Mouse (Mus musculus) gonadal fat pad, adult 2 months (tissue): ENCODE data around the gene Fopnl. TPM values are rescaled to one million over a fixed set of nuclear protein-coding genes. Genes with fewer than 3 reads are reported as not detected.

ENCODE experiments used
- DNase-seq: peaks from one replicate; pipeline ENCODE4 v3.0.0-alpha.2; 2012; ENCODE audit warnings: low read depth
- polyA plus RNA-seq: library from polyadenylated mRNA; depleted of rRNA; stranded (reverse); fragments of >200 nt; gene quantifications from 2 replicates; pipeline ENCODE4 v1.2.3, GENCODE M21; 2012; rRNA removed

Fopnl gene
- polyA plus RNA-seq = 56.3 and 73.7 TPM in 2 replicates

GRCm38 (mm10) chr16:14316884-14317876, at the start of gene Fopnl:
Gene Fopnl, minus strand, starts transcription at chr16:14317405.
- DNase-seq = peak; percentile 64

GRCm38 (mm10) chr16:14366017-14366416, 48.8 kb upstream of the Fopnl start:
- DNase-seq = no peak

GRCm38 (mm10) chr16:14365457-14365856, 48.3 kb upstream of the Fopnl start:
- no peak for DNase-seq

GRCm38 (mm10) chr16:14364066-14364465, 46.9 kb upstream of the Fopnl start:
- no peak for DNase-seq

GRCm38 (mm10) chr16:14363496-14363895, 46.3 kb upstream of the Fopnl start:
- DNase-seq = no peak

GRCm38 (mm10) chr16:14362099-14362820, 45.1 kb upstream of the Fopnl start:
- no peak for DNase-seq

- no peak for DNase-seq
Measured at GRCm38 (mm10) chr16:14361362-14362098, 44.3 kb upstream of the Fopnl start, which contains the start of gene Abcc1. Gene Abcc1, plus strand, starts transcription at chr16:14361558.

- DNase-seq = no peak
Measured at GRCm38 (mm10) chr16:14360931-14361330, 43.7 kb upstream of the Fopnl start.

- no peak for DNase-seq
Measured at GRCm38 (mm10) chr16:14358531-14358930, 41.3 kb upstream of the Fopnl start.

- DNase-seq = no peak
Measured at GRCm38 (mm10) chr16:14357859-14358258, 40.7 kb upstream of the Fopnl start.

- DNase-seq = no peak
Measured at GRCm38 (mm10) chr16:14352663-14353062, 35.5 kb upstream of the Fopnl start.

GRCm38 (mm10) chr16:14352234-14352633, 35.0 kb upstream of the Fopnl start:
- no peak for DNase-seq

GRCm38 (mm10) chr16:14351571-14351970, 34.4 kb upstream of the Fopnl start:
- no peak for DNase-seq

- no peak for DNase-seq
Measured at GRCm38 (mm10) chr16:14344967-14345366, 27.8 kb upstream of the Fopnl start.

- DNase-seq = no peak
Measured at GRCm38 (mm10) chr16:14328156-14328555, 11.0 kb upstream of the Fopnl start.

- DNase-seq = no peak
Measured at GRCm38 (mm10) chr16:14320494-14320893, 3.3 kb upstream of the Fopnl start.

GRCm38 (mm10) chr16:14319681-14320080, 2.5 kb upstream of the Fopnl start:
- DNase-seq = peak; percentile 10

GRCm38 (mm10) chr16:14312914-14313313, 4.3 kb downstream of the Fopnl start:
- DNase-seq = no peak

GRCm38 (mm10) chr16:14311371-14311770, 5.8 kb downstream of the Fopnl start:
- no peak for DNase-seq

GRCm38 (mm10) chr16:14309833-14310232, 7.4 kb downstream of the Fopnl start:
- no peak for DNase-seq

GRCm38 (mm10) chr16:14308245-14309073, 8.7 kb downstream of the Fopnl start:
- peak; percentile 5 for DNase-seq
